Mouse (Mus musculus): ENCODE data around the gene Gpr18.

Gpr18 gene

GRCm38 (mm10) chr14:121920511-121921124 is 5.0 kb upstream of the Gpr18 start:
- no peak for DNase-seq

GRCm38 (mm10) chr14:121919752-121920151 is 4.2 kb upstream of the Gpr18 start:
- peak; percentile 50 for DNase-seq

- no peak for DNase-seq
Measured at GRCm38 (mm10) chr14:121918266-121918665, 2.7 kb upstream of the Gpr18 start.

GRCm38 (mm10) chr14:121916311-121917094 is 922 bp upstream of the Gpr18 start:
- DNase-seq = peak; percentile 42

DNA sequence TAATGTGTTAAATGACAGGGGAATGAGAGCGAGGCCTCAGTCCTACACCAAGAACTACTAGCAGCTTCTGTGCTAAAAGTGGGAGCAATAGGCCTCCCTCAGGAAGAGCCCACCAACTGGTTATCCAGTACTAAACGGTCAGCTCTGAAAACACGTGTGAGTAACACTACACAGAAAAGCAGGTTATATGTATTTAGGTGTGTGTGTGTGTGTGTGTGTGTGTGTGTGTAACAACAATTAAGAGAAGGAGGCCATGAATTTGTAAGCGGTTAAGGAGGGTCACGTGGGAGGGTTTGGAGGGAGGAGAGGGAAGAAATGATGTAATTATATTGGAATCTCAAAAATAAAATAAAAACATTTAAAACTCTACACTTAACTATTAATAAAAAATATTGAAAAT is 438 bp downstream of the Gpr18 start:
- DNase-seq = no peak

- no peak for DNase-seq
Measured at GRCm38 (mm10) chr14:121912501-121912900, 3.1 kb downstream of the Gpr18 start.

DNA sequence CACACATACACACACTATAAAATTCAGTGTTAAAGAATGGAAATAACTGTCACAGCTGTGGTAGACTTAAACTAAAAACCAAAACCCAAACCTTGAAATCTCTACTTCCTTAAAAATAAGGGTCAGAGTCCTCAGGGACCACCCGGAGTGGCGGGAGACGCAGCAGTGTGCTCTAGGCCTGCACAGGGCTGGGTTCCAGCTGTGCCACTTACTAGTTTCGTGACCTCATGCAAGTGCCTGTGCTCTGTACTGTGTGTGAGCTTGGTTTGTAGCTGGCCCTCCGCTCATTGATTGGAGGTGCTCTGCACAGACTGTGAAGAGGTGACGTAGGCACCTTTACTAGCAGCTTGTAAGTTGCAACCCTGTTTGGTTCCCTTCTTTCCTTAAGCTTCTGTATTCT is 5.7 kb downstream of the Gpr18 start:
- no peak for DNase-seq

GRCm38 (mm10) chr14:121906992-121907681 is 8.4 kb downstream of the Gpr18 start:
- DNase-seq = peak; percentile 35

GRCm38 (mm10) chr14:121906341-121906991 is 9.1 kb downstream of the Gpr18 start:
- peak; percentile 47 for DNase-seq

DNA sequence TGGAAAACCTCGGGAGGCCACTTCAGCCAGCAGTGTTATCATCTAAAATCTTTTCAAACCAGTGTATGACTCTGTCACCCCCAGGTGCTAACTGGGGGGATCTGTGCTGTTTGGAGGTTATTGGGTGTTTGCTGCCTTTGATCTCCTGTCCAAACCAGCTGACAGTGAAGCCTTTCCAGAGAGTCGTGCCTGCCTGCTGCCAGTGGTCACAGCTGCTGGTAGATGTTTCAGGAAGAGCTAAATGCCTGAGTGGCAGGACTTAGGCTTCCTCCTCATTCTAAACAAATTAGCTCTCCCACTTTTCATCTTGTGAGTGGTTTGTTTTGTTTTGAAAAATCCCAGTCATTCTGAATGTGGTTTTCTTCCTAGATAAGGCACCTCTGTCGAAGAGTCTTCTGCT is 10.8 kb downstream of the Gpr18 start:
- DNase-seq = no peak

DNA sequence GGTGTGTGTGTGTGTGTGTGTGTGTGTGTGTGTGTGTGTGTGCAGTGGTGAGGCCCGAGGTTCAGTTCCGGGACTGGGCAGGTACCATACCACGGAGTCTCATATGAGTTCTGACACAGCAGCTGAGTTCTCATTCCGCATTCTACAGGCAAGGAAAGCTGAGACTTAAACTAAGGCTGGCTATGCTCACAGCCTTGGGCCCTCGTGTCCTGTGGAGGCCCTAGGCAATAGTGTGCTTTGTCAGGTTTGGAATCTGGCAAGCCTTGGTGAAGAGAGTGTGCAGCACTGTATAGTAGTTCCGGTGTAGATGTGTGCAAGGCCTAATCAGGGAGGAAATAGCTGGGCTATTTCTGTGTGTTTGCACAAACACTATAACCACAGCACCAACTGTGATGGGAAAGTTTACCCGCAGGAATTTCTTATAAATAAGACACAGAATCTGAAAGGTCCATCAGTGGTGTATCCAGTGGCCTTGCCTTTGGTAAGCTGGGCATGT is 12.2 kb downstream of the Gpr18 start:
- peak; percentile 47 for DNase-seq

DNA sequence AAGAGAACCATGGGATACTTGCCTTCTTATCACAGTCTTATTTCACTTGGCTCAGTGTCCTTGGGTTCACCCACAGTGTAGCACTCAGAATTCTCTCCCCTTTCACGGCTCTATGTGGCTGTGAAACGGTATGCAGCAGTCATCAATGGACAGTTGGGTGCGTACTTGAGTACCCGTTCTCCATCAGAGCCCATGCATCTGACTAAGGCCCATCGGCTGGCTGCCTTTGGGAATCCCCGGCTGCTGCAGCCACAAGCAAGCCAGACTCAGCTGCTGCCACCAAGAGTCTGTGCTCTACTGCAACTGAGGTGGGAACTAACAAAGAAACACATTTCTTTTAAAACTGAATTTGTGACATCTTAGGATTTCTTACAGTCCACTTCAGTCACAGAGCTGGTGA is 14.1 kb downstream of the Gpr18 start:
- DNase-seq = no peak

DNA sequence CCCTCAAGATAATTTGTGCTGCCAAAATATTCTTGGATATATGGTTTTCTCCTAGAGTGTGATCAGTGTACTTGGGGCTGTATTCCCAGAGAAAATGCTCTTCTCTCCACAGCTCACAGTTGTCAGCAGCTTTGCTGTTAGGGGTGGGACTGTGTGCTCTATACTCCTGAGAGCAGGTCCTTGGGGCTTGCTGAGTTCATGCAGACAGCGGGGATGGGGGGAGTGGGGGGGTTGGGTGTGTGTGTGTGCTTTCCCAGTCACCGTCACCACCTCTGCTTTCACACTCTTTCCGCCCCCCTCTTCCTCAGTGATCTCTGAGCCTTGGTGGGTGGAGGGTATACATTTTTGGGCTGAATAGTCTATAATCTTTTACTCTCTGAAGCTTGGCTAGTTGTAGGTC is 16.5 kb downstream of the Gpr18 start:
- no peak for DNase-seq

DNA sequence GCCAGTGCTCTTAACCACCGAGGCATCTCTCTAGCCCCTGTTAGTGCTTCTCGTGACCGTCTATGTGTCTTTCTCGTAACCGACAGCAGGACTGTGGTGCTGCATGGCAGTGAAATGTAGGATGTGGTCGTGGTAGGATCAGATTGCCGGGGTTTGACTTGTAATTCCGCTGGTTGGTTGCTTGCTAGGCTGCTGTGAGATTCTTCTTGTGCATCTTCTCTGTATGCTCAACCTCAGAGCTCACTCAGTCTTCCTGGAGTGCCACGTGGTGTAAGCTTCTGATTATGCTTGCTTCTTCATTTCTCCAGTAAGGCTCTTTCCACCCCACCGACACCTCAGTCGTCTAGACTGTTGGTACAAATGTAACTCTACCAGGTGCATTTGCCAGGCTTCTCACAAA is 17.1 kb downstream of the Gpr18 start:
- DNase-seq = peak; percentile 35

DNA sequence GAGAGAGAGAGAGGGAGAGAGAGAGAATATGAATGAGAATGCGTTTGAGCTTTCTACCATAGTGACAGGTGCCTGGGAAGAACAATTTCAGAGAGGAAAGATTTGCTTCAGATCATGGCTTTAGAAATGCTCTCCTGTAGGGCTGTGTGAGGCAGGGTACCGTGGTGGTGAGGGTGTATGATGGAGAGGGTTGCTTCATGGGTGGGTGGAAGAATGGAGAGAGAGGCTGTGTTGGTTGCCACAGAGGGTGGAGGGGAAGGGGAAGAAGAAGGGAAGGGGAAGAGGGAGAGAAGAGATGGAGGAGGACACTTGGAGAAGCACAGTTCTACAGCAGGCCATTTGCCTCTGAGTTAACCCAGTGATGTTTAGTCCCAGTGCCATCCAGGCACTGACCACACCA is 17.8 kb downstream of the Gpr18 start:
- DNase-seq = no peak

DNA sequence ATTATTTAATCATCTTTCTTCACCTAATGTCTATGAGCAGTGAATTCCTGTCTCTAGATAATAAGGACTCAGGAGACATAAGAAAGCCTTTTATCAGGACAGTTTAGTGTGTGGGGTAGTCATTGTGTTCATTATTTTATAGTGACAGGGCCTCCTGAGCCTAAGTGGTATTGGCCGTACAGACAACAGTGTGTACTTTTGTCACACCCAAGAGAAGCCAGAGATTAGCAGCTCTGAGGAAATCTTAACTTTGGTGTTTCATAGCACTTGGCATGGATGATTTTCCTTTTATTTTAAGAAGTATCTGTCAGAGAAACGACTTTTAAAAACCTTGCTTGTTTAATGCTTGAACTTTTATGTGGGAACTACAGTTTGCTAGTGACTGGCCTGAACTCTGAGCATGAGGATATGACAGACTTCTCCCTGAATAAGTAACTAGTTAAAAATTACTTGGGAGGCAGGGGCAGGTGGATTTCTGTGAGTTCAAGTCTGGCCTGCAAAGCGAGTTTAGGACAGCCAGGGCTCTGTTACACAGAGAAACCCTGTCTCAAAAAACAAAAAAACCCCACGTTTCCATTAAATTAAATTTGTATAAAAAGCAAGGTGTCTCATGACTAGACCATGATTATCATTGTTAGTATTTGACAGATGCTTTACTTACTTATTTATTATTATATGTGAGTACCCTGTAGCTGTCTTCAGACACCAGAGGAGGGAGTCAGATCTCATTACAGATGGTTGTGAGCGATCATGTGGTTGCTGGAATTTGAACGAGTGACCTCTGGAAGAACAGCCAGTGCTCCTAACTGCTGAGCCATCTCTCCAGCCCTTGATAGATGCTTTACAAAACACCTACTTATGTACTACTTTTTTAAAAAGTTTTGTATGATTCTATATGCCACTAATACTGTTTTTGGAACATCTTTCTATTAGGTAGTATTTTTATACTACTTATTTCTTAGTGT is 19.2 kb downstream of the Gpr18 start:
- no peak for DNase-seq

DNA sequence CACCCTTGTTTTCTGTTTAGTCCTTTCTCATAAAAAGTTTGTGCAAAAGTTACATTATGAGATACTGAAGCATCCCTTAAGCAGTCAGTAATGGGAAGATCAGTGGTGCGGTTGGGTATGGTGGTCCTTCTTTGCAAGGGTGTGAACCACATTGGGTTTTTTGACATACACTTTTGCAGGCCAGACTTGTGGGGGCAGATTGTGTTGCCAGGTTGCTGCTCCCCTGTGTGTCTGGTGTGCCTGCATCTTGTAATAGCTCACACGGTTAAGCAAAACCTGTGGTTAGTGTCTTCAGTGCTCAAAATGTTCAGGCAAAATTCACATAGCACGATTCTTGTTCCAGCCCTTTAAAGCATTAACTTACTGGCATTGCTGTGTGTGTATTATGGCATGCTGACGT is 20.3 kb downstream of the Gpr18 start:
- DNase-seq = no peak

DNA sequence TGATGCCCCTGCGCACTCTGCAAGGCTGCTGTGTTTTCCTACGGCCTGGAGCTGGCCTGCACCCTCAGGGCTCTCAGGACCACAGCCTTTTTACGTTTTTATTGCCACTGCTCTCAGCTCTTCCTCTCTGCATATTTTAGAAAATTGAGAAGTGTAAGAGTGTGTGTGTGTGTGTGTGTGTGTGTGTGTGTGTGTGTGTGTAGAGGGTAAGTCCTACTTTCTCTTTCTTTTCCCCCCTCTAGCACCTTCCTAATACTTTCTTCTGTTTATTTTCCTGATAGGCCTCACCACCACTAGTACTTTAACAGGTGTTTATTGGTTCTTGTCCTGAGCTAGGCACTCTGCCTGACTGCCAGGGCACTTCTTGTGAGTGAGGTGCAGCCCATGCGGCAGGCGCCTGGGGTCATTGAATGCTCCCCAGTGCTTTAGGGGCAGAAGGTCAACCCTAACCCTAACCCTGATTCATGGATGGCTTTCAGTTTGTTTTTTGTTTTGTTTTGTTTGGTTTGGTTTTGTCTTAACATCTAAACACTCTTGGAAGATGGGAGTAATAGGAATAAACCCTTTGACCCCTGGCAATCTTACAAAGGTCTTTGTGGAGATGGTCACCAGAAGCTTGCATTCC is 21.0 kb downstream of the Gpr18 start:
- no peak for DNase-seq

- no peak for DNase-seq
Measured at GRCm38 (mm10) chr14:121893747-121894146, 21.8 kb downstream of the Gpr18 start.

DNA sequence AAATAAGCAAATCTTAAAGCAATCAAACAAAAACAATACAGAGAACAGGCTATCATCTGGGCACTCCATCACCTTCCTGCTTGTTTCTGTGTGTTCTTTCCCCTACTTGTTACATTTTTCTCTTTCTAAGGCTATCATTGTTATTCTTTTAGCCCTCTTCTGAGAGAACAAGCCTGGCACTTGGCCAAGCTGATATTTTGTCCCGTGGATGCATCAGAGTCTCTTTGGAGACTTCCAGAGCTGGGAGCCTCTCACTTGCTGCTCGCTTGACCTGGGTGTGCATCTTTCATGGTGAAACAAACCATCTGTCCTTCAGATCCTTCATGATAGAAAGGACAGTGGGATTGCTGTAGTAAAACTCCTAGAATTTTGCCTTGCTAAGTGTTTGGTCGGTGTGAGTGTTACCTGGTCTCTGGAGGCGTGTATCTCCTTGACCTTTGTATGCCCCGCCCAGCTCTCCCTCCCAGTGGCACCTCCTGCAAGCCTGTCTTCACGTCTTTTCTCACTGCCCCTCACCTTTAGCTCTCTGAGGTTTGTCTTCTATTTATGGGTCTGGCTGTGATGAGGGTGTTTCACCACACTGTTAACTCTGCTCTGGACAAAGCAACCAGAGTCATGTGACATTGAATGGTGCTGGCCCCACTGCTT is 31.3 kb downstream of the Gpr18 start:
- DNase-seq = no peak

- DNase-seq = peak; percentile 69
Measured at GRCm38 (mm10) chr14:121881211-121881610, 34.4 kb downstream of the Gpr18 start.

All from thymus, postnatal 4 days (tissue).